Mouse (Mus musculus): ENCODE data around the gene Pmm1. TPM values are rescaled to one million over a fixed set of nuclear protein-coding genes. Genes with fewer than 3 reads are reported as not detected.

Pmm1 gene
- polyA plus RNA-seq (2017; shearing (Covaris generic)) = 10 to 100 TPM in 1 of 2 experiments, 1 to 10 TPM in 1; 6.9 to 20.5 TPM

DNA sequence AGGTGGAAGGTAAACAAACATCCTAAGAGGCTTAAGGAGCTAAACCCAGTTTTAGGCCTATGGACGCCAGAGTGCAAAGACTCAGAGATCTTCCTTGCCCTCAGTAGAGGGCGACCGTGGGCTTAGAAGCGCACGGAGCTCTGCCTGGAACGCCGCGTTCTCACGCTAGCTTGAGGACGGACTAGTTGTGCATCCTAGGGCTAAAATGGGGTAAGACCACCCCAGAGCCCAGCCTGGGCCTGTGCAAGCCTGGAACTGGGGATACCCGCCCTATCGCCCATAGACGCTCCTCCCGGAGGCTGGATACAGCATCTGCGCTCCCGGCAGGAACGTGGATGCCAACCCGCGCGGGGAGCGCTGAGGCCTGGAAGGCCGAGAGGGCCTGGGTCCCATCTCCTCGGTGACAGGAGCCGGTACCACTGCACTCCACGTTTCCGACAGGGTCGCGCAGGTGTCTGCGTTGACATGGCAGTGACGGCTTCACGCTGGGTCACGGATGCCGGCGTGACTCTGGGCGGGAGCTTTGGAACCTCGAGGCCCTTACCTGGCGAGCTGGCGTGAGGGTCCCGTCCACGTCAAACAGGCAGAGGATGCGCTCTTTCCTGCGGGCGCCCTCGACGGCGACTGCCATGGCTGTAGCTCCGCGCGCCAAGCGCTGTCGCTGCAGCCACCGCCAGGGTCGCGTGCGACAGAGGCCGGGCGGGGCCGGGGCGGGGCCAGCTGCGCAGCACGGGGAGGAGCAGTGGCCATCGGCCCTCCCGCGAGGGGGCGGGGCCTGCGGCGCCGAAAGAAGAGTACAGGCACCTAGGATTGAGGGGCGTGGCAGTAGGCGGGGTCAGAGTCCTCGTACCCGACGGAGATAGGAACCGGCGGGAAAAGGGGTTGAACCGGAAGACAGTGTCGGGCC is at the start of gene Pmm1:
Gene Pmm1 (minus strand): TSS at position 760 of the 907 bp plus-strand sequence.

GRCm38 (mm10) chr15:81987646-81988045 is 26.9 kb upstream of the Pmm1 start, which contains the start of gene Xrcc6:
Gene Xrcc6, plus strand, starts transcription at chr15:81987835.

GRCm38 (mm10) chr15:81980321-81980720 is 19.6 kb upstream of the Pmm1 start, which contains the start of gene 1700029P11Rik:
Gene 1700029P11Rik, plus strand, starts transcription at chr15:81980540.

DNA sequence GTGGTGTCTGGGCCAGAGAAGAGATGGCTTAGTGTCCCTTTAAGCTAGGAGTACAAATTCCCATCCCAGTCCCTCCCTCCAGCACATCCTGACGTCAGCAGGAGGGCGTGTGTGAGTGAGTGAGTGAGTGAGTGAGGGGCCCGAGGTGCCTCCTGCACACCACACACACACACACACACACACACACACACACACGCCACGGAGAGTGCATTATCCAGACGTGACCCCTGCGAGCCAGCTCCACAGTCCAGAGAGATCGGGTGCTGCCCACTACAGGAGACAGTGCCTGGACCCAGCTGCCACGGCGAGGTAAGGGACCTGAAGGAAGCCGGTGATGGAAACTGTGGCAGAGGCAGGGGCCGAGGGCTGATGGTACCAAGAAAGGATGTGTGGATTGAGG is 24.1 kb downstream of the Pmm1 start, which contains the start of gene Csdc2:
Gene Csdc2 (plus strand): TSS at position 81 of the 400 bp plus-strand sequence.

DNA sequence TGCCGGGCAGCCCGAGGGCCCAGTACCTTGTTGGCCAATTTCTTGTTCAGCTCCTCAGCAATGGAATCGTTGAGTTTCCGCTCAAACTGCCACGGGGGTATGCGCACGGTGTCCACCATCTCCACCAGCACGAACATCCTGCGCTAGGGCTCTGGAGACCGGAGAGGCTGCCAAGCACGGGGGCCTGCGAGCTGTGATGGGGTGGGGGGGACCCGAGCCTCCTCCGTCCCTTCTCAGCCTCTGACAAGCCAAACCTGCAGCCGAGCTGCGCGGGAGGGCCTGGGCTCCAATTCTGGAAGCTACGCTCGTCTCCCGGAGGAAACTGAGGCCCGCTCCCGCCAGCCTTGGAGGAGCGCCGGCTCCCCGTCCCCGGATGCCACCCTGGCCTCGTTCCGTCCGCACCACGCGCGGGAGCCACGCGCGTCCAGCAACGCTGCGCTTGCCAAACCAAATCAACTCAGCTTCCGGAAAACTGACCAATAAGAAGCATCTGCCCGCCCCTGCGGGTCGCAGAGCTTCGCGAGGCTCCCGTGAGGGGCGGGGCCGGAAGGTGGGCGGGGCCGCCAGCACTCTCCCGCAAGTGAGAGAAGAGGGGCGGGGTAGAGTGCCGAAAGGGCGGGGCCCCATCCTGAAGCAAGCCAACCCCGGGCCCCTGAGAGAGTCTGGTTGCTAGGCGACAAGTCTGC is 34.8 kb downstream of the Pmm1 start, which contains the start of gene Polr3h:
Gene Polr3h (minus strand): TSS at position 481 of the 686 bp plus-strand sequence.

Other genes starting within 250 kb of the Pmm1 start
- 1 to 10 TPM; 4.9 to 8.6 TPM for gene Zc3h7b, start 215.9 kb downstream of the Pmm1 start, polyA plus RNA-seq (2017; shearing (Covaris generic))
- 10 to 100 TPM; 55.5 to 73.6 TPM for gene Rangap1, start 215.4 kb downstream of the Pmm1 start, polyA plus RNA-seq (2017; shearing (Covaris generic))
- 10 to 100 TPM; 19.1 to 22.6 TPM for gene Tef, start 158.5 kb downstream of the Pmm1 start, polyA plus RNA-seq (2017; shearing (Covaris generic))
- 10 to 100 TPM; 33.5 to 63.3 TPM for gene Tob2, start 102.1 kb downstream of the Pmm1 start, polyA plus RNA-seq (2017; shearing (Covaris generic))
- gene Phf5a, start 89.0 kb downstream of the Pmm1 start, polyA plus RNA-seq (2017; shearing (Covaris generic)) = 100 to 1,000 TPM; 102 to 126 TPM
- 100 to 1,000 TPM in 1 of 2 experiments, 10 to 100 TPM in 1; 95.9 to 114 TPM for gene Aco2, start 88.6 kb downstream of the Pmm1 start, polyA plus RNA-seq (2017; shearing (Covaris generic))
- gene Polr3h, start 34.7 kb downstream of the Pmm1 start, polyA plus RNA-seq (2017; shearing (Covaris generic)) = 10 to 100 TPM; 43.2 to 56.7 TPM
- under 1 TPM in 1 of 2 experiments, not detected in 1; 0.36 TPM for gene Csdc2, start 24.2 kb downstream of the Pmm1 start, polyA plus RNA-seq (2017; shearing (Covaris generic))
- not detected for gene 1700029P11Rik, start 19.6 kb upstream of the Pmm1 start, polyA plus RNA-seq (2017; shearing (Covaris generic))
- 10 to 100 TPM; 60.7 to 84.2 TPM for gene Xrcc6, start 26.9 kb upstream of the Pmm1 start, polyA plus RNA-seq (2017; shearing (Covaris generic))
- 10 to 100 TPM; 31.3 to 45.5 TPM for gene Desi1, start 72.9 kb upstream of the Pmm1 start, polyA plus RNA-seq (2017; shearing (Covaris generic))
- 100 to 1,000 TPM; 149 to 178 TPM for gene Snu13, start 86.7 kb upstream of the Pmm1 start, polyA plus RNA-seq (2017; shearing (Covaris generic))
- gene 4930407I10Rik, start 98.2 kb upstream of the Pmm1 start, polyA plus RNA-seq (2017; shearing (Covaris generic)) = not detected
- gene Mei1, start 109.1 kb upstream of the Pmm1 start, polyA plus RNA-seq (2017; shearing (Covaris generic)) = under 1 TPM in 1 of 2 experiments, not detected in 1; 0.22 TPM
- 10 to 100 TPM; 25.7 to 27.7 TPM for gene Ccdc134, start 167.0 kb upstream of the Pmm1 start, polyA plus RNA-seq (2017; shearing (Covaris generic))
- 100 to 1,000 TPM in 1 of 2 experiments, 10 to 100 TPM in 1; 59.7 to 125 TPM for gene Srebf2, start 186.3 kb upstream of the Pmm1 start, polyA plus RNA-seq (2017; shearing (Covaris generic))

All from activated CD4-positive, CD25-positive, alpha-beta regulatory T cell (primary cell).